Mouse (Mus musculus) brown adipose tissue, adult 24 weeks (tissue): Measurements from ENCODE around the gene Hyal5. TPM values are rescaled to one million over a fixed set of nuclear protein-coding genes. Genes with fewer than 3 reads are reported as not detected.

ENCODE experiments used
- H3K27ac ChIP-seq: fragments of 200-500 bp; replicated peaks from 2 replicates; pipeline ENCODE4 v1.5.1; 2012; ENCODE audit warnings: low read depth, mild to moderate bottlenecking, low read length
- H3K4me1 ChIP-seq: fragments of 200-500 bp; 2 replicates; pipeline ENCODE4 v1.6.1; 2012; ENCODE audit warnings: low read length, mixed read lengths; ENCODE audit not compliant: control insufficient read depth, insufficient read depth, insufficient read length
- H3K4me3 ChIP-seq: fragments of 200-500 bp; 2 replicates; pipeline ENCODE4 v1.5.1; 2012; ENCODE audit warnings: low read depth, mild to moderate bottlenecking, low read length, moderate library complexity; ENCODE audit not compliant: insufficient read depth
- polyA plus RNA-seq: library from polyadenylated mRNA; stranded (reverse); fragments of >200 nt; gene quantifications from 2 replicates; pipeline ENCODE4 v1.2.4, GENCODE M21; 2012; ENCODE audit not compliant: missing spikeins, insufficient read depth, insufficient read length

Hyal5 gene
- polyA plus RNA-seq, result not detected in 2 replicates

GRCm38 (mm10) chr6:24857697-24858096, at the start of gene Hyal5:
TSS of gene Hyal5 (plus strand) at chr6:24857997.
- H3K27ac ChIP-seq, result no peak within 1 kb of the TSS

GRCm38 (mm10) chr6:24822070-24822469, 35.7 kb upstream of the Hyal5 start:
- Histone ChIP-seq H3K4me3 (no peak overlapping the region), H3K27ac (no peak overlapping the region)

More at GRCm38 (mm10) chr6:24857697-24858096, at the start of gene Hyal5:
- Histone ChIP-seq H3K4me3 (no peak within 1 kb of the TSS), H3K4me1 (no peaks in the 10 kb centered on the region)

GRCm38 (mm10) chr6:24860320-24860719, 2.5 kb downstream of the Hyal5 start:
- H3K27ac ChIP-seq, result no peak overlapping the region
- H3K4me3 ChIP-seq, result no peak overlapping the region
- no peaks in the 10 kb centered on the region for H3K4me1 ChIP-seq

More at GRCm38 (mm10) chr6:24822070-24822469, 35.7 kb upstream of the Hyal5 start:
- no peaks in the 10 kb centered on the region for H3K4me1 ChIP-seq

- H3K4me3 ChIP-seq, result no peak overlapping the region
- no peak overlapping the region for H3K27ac ChIP-seq
- no peaks in the 10 kb centered on the region for H3K4me1 ChIP-seq
Observed at GRCm38 (mm10) chr6:24863649-24864048, 5.9 kb downstream of the Hyal5 start.

GRCm38 (mm10) chr6:24894146-24894873, 36.5 kb downstream of the Hyal5 start:
- Histone ChIP-seq H3K27ac (no peak overlapping the region), H3K4me1 (no peaks in the 10 kb centered on the region), H3K4me3 (peak overlapping the region; percentile 37)

GRCm38 (mm10) chr6:24894874-24895183, 37.0 kb downstream of the Hyal5 start:
- H3K4me1 ChIP-seq, result no peaks in the 10 kb centered on the region
- no peak overlapping the region for H3K27ac ChIP-seq
- H3K4me3 ChIP-seq, result peak overlapping the region; percentile 37

- H3K4me3 ChIP-seq, result no peak overlapping the region
- H3K27ac ChIP-seq, result no peak overlapping the region
- H3K4me1 ChIP-seq, result no peaks in the 10 kb centered on the region
Observed at GRCm38 (mm10) chr6:24905101-24905500, 47.3 kb downstream of the Hyal5 start.

GRCm38 (mm10) chr6:24907824-24908223, 50.0 kb downstream of the Hyal5 start:
- Histone ChIP-seq H3K4me1 (no peaks in the 10 kb centered on the region), H3K27ac (no peak overlapping the region), H3K4me3 (no peak overlapping the region)

GRCm38 (mm10) chr6:24910016-24910727, 52.4 kb downstream of the Hyal5 start:
- H3K27ac ChIP-seq, result no peak overlapping the region
- no peak overlapping the region for H3K4me3 ChIP-seq
- H3K4me1 ChIP-seq, result no peaks in the 10 kb centered on the region

- H3K27ac ChIP-seq, result no peak overlapping the region
- no peaks in the 10 kb centered on the region for H3K4me1 ChIP-seq
- no peak overlapping the region for H3K4me3 ChIP-seq
Observed at GRCm38 (mm10) chr6:24910728-24911105, 52.9 kb downstream of the Hyal5 start.

GRCm38 (mm10) chr6:24913591-24913990, 55.8 kb downstream of the Hyal5 start:
- H3K4me3 ChIP-seq, result no peak overlapping the region
- no peaks in the 10 kb centered on the region for H3K4me1 ChIP-seq
- H3K27ac ChIP-seq, result no peak overlapping the region

GRCm38 (mm10) chr6:24925076-24925785, 67.4 kb downstream of the Hyal5 start:
- Histone ChIP-seq H3K4me3 (no peak overlapping the region), H3K4me1 (no peaks in the 10 kb centered on the region), H3K27ac (no peak overlapping the region)

Other genes with a start within 250 kb of the Hyal5 start
- 17.4 and 18.2 TPM in 2 replicates for gene Wasl, start 193.0 kb upstream of the Hyal5 start, polyA plus RNA-seq
- not detected in 2 replicates for gene Hyal6, start 124.8 kb upstream of the Hyal5 start, polyA plus RNA-seq
- not detected in 2 replicates for gene Hyal4, start 109.7 kb upstream of the Hyal5 start, polyA plus RNA-seq
- gene Spam1, start 66.8 kb upstream of the Hyal5 start, polyA plus RNA-seq, result not detected in 2 replicates
- 0.20 TPM in 1 of 2 replicates, not detected in the other for gene Tmem229a, start 98.3 kb downstream of the Hyal5 start, polyA plus RNA-seq